Mouse (Mus musculus) frontal cortex, adult (tissue): ENCODE measurements around the gene Gm10959.
A peak's percentile ranks its signal among the peaks of the same experiment; 100 is the strongest.
"Not testable (repeated sequence)": the region's sequence is repeated elsewhere in the genome, so short reads cannot be mapped to it uniquely, and the experiment has no call there.

Source experiments
- ATAC-seq: cut with Nextera tagmentation; 2 replicates; pipeline ENCODE4 v1.9.2; 2017; ENCODE audit warnings: mild to moderate bottlenecking, moderate library complexity, mixed read lengths; ENCODE audit not compliant: low TSS enrichment

Gene Gm10959

DNA sequence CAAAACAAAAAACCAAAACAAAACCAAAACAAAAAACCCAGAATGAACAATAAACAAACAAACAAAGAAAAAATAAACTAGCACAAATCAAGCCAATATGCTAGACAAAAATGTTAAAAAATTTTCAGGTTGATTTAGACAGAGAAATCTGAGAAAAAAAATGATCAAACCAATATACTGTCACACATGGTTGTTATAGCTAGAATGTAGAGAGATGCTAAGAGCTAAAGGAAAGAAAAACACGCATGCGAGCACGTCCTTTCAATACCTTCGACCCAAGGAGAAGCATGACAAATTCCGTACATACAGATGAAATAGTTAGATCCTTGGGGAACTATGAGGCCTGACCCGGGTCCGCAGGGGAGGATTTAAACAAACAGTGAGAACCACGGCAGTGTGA lies at the start of gene Gm10959:
Gene Gm10959, minus strand, starts transcription at position 101 of the 400 bp plus-strand sequence.
- ATAC-seq, result no peak

GRCm38 (mm10) chr3:122968391-122968790 lies 49.2 kb upstream of the Gm10959 start:
- no peak for ATAC-seq

DNA sequence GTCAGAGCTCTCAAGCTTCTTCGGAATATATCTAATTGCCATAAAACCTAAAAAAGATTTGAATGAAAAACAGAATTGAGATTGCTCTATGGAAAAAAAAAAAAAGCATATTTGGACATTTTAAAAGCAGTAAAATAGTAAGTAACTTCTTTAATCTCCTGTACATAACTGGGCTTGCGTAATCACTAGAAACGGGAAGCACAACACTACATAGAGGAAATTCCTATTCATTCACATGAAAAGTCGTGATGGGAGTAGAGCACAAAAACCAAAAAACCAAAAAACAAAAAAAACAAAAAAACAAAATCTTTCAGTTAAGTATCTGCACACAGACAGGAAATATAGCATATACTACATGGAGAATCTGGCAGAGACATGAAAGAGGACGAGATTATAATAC lies 45.1 kb upstream of the Gm10959 start:
- no peak for ATAC-seq

DNA sequence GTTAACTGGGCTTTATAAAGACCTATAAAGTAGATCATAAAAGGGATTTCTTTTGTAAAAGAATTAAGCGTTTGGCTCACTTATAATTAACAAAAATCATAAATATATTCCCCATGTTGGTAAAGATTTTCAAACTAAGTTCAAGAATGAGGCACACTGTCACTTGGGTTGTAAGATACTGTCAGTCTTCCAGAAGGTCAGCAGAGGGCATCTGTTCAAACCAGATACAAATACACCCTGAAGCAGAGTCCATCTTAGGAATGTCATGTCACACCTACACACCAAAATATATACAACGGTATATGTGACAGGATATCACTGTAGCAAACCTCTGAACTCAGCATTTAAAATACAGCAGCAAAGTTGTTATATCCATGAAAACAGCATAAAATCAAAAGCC lies 31.0 kb upstream of the Gm10959 start:
- ATAC-seq, result no peak

DNA sequence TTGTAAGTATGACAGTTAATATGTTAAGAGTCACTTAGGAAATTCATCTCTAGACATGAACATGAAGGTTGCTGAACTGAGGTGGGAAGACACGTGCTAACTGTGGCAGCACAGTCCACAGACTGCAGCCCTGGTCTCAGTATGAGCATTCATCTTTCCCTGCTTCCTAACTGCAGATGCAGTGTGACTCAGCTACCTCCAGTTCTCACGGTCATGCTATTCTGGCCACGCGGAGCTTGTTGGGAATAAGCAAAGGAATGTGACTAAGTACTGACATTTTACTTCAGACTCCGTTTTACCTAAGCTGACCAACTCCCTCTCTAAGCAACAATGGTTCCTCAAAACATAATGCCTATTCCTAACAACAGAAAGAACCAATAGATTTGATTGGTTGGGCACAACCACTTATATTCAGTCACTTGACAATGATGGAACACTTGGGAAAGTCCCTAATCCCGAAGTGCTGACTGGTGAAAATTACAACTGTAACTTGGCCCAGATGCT lies 24.3 kb upstream of the Gm10959 start:
- ATAC-seq, result peak; percentile 60

GRCm38 (mm10) chr3:122939215-122939614 lies 20.1 kb upstream of the Gm10959 start:
- ATAC-seq, result peak; percentile 67; the same call in 1 of the 2 replicates

DNA sequence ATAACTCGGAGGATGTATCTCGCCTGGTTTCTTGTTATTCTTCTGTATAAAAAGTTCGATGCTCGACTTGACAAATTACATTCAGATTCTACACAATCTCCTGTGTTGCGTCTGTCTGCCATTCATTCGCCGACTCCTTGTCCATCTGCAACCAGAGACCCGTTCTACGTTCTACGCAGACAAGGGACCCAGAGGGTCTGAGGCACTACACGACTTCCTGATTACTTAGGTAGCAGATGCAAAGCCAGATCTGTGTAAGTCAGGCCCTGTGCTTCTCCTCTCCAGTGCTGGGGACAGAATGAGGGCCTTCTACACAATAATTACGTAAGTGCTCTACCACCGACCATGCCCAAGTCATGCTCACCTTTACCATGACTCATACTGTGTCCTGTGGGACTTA lies 18.0 kb upstream of the Gm10959 start:
- not testable (repeated sequence) for ATAC-seq

GRCm38 (mm10) chr3:122932466-122932865 lies 13.3 kb upstream of the Gm10959 start:
- ATAC-seq, result no peak

DNA sequence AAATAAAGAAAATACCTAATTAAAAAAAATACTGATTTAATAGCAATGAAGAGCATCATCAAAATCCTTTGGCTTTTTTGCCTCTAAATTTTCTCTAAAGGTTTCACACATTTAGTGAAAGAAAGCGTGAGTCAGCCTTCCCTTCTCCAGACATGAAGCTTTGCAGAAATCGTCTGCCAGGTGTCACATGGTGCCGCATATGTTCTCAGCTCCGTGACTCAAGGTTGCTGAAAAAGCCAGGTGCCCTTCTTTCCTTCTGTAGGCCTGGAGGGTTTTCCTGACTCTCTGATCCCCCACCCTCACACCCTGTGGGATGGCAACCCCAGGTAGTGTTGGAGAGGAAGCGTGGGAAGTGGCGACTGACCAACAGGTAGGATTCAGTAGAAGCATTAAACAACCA lies 10.6 kb upstream of the Gm10959 start:
- ATAC-seq, result peak; percentile 96

- peak; percentile 97 for ATAC-seq
These were observed 5.1 kb upstream of the Gm10959 start, which contains the start of gene 1810037I17Rik for GRCm38 (mm10) chr3:122924009-122924914. TSS of gene 1810037I17Rik (plus strand) at chr3:122924203.

GRCm38 (mm10) chr3:122923147-122923546 lies 4.0 kb upstream of the Gm10959 start:
- no peak for ATAC-seq

GRCm38 (mm10) chr3:122921676-122922527 lies 2.7 kb upstream of the Gm10959 start:
- ATAC-seq, result no peak

DNA sequence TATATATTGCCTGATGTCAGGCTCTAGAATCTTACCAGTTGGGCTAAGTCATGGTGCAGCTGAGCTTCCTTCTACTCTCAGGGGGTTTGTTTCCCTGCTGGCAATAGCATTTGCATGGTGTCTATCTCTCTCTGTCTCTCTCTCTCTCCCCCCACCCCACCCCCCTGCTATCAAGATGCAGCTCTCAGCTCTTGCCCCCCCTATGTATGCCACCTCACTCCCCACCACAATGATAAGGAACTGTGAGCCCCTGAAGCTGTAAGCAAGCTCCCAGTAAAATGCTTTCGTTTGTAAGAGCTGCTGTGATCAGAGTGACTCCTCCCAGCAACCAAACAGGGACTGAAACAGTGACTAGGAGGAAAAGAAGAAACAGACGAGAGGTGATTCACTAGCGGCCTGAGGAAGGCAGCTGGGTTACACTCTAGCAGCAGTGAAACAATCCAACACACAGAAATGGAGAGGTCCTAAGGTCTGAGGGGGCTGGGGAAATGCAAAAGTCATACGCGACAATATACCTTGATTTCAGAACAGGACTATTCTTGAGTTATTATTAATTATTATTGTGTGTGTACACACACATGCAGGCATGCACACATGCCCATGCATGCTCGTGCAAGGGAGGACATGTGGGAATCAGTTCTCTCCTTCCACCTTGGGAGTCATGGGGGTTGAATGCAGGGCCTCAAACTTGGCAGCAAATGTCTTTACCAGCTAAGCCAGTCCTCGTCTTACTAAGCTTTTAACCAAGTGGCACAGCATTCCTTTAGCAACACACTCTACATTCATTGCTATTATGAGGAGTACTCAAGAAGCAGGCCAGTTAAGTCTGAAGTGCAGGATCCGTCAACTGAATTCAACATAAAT lies 1.6 kb upstream of the Gm10959 start:
- ATAC-seq, result no peak

DNA sequence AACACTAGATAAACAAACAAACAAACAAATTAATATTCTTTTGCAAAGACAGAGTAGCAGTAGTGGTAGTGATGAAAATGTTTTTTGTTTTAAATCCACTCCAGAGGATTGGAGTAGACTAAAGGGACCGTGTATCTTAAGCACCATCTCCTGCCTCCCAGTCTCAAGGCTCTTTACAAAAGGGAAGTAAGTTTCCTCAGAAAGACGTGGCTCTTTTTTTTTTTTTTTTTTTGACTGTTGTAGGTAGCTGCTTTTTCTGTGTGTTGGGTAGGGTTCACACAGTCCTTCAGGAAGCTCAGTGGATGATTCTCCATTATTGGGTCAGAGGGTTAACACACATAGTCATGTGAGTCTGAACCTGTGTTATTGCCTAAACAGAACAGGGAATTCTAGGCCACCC lies 488 bp downstream of the Gm10959 start:
- ATAC-seq, result no peak

DNA sequence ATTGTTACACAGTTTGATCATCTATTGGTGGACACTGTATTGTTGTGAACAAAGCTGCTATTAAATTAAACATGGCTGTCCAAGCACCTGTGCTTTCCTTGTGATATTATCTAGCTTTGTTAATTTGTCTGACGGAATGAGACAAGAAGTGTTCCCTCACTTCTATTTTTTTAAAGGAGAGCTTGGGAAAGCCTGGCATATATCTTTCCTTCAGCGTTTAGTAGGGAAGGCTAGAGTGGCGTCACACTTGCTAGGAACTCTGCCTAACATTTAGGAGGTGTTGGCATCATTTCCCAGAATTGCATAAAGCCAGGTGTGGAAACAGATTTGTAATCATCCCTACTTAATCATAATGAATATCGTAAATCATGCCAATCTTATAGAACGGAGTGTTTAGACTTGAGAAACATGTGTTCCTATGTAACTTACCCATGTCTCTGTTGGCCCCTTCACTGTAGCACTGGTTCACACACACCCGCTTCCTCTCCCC lies 2.9 kb downstream of the Gm10959 start:
- ATAC-seq, result no peak

DNA sequence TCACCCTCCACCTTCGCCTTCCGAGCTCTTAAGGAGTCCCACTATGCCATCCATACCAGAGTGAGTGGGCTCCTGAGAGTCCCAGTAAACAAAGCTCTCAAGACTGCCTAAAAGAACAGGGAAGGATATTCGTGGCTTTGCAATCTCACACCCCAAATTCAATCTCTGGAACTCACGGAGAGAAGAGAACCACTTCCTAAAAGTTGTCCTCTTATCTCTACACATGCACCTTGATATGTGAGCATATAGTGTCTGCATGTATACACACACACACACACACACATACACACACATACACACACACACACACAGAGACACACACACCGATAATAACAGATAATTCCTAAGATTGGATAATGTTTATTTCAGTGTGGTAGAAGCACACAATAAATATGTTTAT lies 3.7 kb downstream of the Gm10959 start:
- no peak for ATAC-seq

GRCm38 (mm10) chr3:122907841-122908240 lies 11.3 kb downstream of the Gm10959 start:
- no peak for ATAC-seq

DNA sequence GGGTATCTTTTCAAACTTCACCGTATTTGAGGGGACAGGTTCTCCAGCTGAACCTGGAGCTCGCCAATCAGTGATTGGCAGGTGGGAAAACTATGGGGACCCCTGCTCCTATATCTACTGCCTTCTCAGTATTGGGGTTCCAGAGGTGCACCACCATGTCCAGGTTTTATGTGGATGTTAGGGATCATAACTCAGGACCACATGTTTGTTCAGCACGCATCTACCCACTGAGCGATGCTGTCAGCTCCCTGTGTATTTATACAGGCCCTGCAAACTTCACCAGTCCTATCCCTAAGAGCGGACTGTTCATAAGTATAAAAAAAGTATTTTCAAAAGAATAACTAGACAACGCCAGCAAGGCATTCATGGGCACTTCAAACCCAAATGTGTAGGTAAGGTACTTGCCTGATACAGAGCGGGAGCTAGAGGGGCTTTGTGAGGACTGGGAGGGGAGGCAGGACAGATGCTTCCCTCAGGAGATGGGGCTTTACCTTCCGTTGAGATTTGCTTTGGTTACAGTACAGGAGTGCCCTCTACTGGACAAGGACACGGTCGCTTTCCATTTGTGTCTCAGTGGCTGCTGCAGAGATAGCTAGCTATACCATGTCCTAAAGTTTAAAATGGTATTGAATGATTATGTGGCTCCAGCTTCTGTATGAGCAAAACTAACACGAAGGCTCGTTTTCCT lies 15.3 kb downstream of the Gm10959 start:
- ATAC-seq, result peak; percentile 99

DNA sequence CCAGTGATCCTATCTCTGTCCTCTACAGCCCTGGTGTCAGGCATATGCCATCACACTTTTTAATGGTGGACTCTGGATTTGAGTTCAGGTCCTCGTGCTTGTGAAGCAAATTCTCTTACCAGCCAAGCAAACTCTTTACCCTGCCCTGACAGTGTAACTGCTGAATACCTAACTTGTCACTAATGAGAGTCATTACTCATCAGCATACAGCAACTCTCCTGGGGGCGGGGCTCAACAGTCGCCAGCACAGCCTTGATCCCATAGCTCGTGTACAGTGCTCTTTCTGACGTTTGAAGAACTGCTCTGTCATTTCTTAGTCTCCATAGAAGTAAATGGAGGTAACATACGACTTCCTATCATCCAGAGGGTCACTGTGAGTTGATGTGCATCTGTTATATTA lies 20.9 kb downstream of the Gm10959 start:
- no peak for ATAC-seq

GRCm38 (mm10) chr3:122895189-122895731 lies 23.9 kb downstream of the Gm10959 start:
- ATAC-seq, result no peak
